Mouse (Mus musculus) frontal cortex, adult 2 months (tissue): ENCODE measurements at regions not wholly inside any gene's neighbourhood (a gene's known extent, or its start where the extent isn't known, plus 50 kb on each side); places are given as distances from the start of the nearest gene placed in this dataset.

Experiments used
- DNase-seq, 2 experiments: peaks; one replicate each; pipeline ENCODE4 v3.0.0; 2022; ENCODE audit warnings: low spot score in 1 of 2; ENCODE audit errors: extremely low spot score in 1 of 2

GRCm38 (mm10) chr4:9046436-9046835 lies 807.6 kb upstream of the Car8 start:
- DNase-seq = no peak

DNA sequence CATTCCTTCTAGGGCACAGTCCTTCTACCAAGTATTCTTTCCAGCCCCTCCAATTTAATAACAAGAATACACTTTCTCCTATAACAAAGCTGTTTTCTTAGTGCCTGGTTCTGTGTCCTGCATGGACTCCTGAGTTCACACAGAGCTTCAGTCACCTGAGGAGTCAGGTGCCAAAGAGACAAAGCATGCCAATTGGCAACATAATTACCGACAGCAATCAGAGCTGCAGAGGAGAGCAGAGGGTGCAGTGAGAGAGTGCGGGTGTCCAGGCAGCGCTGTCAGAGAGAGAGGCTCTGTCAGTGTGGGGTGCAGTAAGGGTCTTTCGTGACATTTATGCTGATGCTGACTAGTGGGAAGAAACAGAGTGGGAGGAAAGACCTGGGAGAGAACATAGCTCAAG lies 807.2 kb upstream of the Car8 start:
- DNase-seq = no peak

GRCm38 (mm10) chr4:9036005-9036404 lies 797.2 kb upstream of the Car8 start:
- no peak for DNase-seq

- DNase-seq = no peak
Measured at GRCm38 (mm10) chr4:9035350-9035749, 796.5 kb upstream of the Car8 start.

GRCm38 (mm10) chr4:9034280-9034679 lies 795.4 kb upstream of the Car8 start:
- no peak for DNase-seq

DNA sequence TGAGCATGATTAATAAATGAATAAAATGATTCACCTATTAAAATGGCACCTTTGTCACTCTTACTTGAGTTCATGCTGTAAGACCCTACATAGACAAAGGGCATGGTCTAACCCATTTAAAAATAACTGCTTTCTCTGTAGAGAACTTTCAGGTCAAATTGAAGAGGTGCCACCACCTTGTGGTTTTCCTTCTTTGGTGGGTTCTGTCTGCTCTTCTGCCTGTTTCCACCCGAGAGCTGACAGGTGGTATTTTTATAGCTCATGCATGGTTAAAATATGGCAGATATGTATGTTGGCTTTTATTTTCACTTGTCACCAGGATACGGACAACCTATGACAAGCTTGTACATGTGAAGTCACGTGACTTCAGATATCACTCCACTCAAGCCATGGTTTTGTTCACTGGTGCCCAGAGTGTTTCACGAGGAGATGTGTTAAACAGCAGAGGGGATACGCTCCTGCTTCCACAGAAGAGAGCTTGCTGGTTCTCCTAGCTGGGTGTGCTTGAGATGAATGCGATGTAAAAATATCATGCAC lies 794.3 kb upstream of the Car8 start:
- DNase-seq = no peak

DNA sequence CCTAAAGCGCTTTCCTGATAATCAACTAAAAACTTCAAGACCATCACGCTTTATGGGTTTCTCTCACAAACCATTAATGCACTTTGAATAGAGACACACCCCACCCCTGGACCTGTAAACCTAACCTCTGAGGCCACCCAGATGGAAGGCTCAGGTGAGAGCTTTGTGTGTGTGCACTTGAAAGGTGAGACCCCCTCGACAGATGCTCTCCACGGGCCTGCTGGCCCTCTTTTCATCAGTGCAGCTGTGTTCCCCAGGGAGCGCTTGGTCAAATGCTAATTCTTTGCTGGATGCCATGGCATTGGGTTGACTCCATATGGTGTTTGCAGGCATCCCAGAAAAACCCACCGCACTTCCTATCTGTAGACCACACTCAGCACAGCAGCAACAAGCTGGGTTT lies 792.8 kb upstream of the Car8 start:
- DNase-seq = no peak

DNA sequence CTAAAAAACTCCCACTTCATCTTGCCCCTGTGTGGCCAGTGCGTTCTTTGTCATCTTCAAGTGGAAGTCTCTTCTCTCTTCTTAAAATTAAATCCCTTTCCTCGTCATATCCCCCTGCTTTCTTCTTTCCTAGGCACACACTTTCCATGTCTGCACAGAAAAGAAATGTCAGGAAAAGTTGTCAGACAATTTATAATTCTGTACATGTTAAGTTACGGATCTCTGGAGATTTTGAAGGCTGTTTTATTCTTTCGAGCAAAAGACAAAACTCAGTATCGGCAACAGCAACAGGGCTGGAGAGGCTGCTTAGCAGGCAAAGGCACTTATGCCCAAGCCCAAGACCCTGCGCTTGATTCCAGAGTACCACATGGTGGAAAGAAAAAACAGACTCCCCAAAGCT lies 790.1 kb upstream of the Car8 start:
- DNase-seq = no peak

DNA sequence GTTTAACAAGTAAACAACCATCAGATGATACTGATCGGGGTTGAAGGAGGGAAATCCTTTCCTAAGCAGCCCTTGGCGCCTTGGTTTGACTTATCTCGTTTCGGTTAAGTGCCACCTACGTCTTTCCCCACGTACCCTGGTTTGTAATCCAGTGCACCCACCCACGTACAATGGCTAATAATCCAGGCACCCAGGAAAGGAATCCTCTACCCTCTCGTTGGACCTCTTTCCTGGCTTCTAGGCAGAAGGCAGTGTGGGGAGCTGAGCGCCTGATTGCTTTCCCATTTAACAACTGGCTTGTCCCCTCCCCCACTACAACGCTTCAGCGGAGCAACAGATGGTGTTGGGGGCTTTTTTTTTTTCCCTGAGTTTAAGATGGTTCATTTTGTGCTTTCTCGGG lies 789.6 kb upstream of the Car8 start:
- DNase-seq = peak in 1 of 2 experiments; percentile 58

DNA sequence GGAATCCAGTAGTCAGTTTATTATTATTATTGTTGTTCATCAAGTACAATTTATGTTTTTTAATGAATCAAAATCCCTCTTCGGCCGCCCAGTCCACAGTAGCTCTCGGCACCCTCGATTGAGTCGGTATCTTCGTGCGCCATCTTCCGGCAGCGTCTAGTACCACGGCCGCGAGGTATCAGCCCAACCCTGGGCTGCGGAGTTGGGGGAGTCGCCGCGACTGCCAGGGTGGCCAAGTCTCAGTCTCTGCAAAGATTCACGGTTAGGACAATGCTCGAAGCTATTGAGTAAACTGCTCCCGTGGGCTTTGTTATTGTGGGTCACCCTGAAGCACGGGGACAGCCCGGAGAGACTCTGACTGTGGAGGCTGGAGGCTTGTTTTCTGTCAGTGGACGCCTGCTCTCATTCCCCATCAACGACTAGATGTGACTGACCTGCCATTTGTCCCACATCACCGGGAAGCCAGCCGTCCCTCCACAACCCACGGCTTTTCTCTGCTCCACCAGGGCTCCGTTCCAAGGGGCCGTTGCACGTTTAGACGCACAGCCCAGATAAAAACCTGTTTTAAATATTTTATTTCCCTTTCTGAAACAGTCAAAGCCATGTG lies 789.1 kb upstream of the Car8 start:
- peak; percentile 51 to 92 for DNase-seq

DNA sequence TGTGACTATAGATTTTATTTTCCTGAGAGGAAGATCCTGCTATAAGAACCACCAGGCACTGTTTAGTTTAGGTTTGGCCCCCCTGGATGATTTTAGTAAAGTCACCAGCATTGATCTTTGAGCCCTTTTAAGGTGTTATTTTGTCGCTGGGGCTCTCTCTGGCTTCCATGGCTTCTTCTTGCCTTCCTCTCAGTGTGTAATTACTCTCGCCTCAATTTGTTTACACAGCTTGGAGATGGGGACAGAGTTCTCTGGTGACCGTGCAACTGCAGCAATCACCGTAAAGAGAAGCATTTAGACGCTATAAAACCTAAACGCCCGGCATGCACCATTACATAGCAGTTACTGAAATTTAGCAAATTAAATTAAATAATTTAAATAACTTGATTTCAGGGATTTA lies 788.5 kb upstream of the Car8 start:
- DNase-seq = no peak

DNA sequence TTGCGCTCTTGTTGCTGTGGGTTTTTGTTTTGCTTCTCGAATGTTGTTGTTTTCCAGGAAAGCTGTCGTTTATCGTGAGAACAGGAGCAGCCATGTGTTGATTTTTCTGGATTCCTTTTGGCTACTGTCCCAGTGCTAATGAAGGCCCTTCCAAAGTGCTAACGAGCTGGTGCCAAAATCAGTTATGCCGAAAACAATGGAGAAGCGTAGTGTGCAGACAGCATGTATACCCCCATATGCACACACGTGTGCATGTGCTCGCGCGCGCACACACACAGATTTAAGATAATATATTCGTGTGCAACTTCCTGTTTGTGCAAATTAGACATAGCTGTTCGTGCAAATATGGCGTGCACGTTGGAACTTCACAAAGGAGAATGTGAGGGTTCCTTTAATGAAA lies 788.0 kb upstream of the Car8 start:
- DNase-seq = no peak

- DNase-seq = no peak
Measured at GRCm38 (mm10) chr4:9025821-9026470, 787.1 kb upstream of the Car8 start.

- no peak for DNase-seq
Measured at GRCm38 (mm10) chr4:9024216-9024925, 785.5 kb upstream of the Car8 start.

DNA sequence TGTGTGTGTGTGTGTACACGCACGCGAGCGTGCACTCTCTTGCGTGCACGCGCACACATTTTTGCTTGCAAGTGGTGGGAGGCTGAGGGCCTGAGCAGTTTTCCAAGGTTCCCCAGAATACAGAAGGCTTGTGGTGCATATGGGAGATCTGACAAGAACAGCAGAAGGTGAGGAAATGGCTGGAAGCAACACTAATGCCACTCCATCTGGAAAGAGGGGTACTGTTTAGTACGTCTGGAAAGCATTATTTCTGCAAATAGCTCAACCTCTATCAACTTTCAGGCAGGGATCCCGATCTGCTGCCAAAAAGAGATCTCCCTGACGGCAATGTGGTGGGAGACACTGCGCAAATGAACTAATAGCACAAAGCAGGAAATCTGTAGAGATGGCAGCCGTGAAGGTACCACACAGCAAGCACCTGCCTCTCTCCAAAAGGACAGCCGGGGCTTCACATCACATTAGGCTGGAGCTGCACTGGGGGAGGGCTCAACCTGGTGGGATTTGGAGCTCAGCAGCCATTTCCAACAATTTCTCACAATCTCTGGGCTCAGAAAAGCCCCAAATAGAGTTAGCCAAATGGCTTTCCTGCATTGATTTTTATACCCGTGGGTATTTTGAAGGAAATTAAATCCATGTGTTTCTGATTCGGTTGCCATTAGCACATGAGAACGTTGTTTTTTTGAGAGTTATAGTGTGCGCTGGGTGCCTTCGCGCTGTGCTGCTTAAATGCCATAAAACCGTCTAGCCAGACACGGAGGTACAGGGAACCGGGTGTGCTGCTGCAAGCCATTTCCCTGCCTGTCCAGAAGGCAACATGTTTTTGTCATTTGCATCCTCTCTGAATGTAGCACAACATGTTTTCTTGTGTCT lies 780.6 kb upstream of the Car8 start:
- peak in 1 of 2 experiments; percentile 45 for DNase-seq

- DNase-seq = no peak
Measured at GRCm38 (mm10) chr4:9018236-9018635, 779.4 kb upstream of the Car8 start.

- no peak for DNase-seq
Measured at GRCm38 (mm10) chr4:9016504-9017040, 777.7 kb upstream of the Car8 start.

DNA sequence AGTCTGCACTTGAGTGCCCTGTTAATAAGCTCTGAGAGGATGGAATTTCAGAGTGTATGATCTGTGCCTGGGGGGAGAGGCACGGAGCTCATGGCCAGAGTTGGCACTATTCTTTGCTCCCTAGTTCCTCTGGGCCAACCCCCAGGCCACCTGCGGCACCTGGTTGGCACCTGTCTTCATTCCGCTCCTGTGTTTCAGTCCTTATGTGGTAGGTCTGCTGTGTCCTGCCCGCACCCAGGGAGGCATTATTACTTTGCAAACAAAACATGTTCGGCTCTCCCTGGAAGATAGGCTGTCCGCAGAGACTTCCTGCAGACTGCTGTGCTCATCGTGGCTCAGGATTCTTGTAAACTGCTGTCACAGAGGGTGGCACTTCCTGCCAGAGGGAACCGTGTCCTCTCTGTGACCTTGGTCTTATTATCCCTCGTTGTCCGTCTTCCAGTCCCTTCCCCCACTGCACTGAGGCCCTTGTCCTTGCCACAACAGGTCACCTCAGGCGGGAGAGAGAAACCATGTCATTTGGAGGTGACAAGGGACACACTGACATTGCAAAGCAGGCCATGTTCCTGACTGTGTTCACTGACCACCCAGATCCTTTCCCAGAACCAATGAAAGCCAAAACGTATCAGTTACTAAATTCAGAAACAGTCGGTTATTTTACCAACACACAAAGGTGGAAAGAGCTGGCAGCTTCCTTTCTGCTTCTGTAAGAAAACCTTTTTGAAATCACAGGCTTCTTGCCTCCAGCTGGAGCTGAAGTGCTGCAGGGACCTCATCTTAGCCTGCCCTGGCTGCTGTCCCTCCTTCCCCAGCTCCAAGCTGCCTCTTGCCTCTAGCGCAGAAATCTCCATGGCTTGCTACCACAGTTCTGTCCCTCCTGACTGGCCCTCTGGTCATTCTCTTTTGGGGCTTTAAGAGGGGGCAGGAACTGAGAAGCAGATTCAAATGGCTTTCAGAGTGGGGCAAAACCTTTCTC lies 777.0 kb upstream of the Car8 start:
- DNase-seq = peak in 1 of 2 experiments; percentile 5

DNA sequence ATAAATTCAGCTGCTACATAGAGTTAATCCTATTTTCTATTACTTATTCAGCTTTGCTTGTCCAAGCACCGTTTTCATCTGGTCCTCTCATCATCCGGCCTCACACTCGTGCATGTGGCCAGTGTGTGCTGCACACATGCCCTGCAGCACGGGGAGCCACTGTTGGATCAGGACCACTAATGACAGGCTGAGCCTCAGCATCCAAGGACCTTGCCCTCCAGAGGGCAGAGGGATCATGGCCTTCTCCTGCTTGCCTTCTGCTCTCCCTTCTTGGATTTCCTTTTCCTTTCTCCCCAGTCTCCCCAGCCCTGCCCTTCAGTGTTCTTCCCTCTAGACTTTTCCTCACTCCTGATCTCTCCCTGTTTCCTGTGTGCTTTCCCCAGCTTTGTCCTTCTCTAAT lies 776.1 kb upstream of the Car8 start:
- no peak for DNase-seq
